Mouse (Mus musculus): ENCODE results near the gene Wdr38. TPM values are rescaled to one million over a fixed set of nuclear protein-coding genes. Genes with fewer than 3 reads are reported as not detected.
"Not testable (repeated sequence)": the region's sequence is repeated elsewhere in the genome, so short reads cannot be mapped to it uniquely, and the experiment has no call there.

Gene Wdr38
- total and polyA plus RNA-seq, 2 experiments from 2014 or later: 0.71 to 0.72 TPM

DNA sequence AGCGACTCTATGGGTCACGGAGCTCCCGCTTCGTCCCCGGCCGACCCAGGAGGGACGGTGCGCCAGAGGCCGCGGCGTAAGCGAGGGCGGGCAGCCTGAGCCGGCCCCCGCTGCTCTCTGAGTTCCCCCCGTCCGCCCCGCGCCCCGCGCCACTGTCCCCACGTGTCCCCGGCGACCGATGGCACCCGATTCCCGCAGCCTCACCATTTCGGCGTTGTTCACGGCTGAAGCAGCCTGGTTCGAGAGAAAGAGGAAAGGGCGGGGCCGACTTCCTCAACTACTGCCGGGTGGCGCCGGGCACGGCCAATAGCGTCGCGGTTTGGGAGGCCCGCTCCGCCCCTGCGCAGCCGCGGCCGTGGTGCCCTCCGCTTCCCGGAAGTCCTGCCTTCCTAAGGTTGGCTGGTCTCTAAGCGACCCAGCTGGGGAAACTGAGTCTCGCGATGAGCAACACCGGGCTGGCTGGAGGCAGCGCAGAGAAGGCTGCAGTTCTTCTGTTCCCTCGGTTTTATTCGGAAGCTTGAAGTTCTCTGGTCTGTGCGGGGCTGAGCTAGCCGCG, 7.7 kb downstream of the Wdr38 start, which contains the start of gene Arpc5l:
Gene Arpc5l, plus strand, starts transcription at position 469 of the 556 bp plus-strand sequence.
- H3K4me2 ChIP-seq (ENCODE audit: low read depth, low read length, poor library complexity, severe bottlenecking): peak within 1 kb of the TSS; percentile 69
- WGBS: under 1% methylated on average over 58 of the region's 58 CpGs
- H3K9me3 ChIP-seq (ENCODE audit: low read length): no peaks in the 10 kb centered on the region
- TF ChIP-seq CTCF (IDR thresholded peaks at IDR 0.05): no peak
- H3K27ac ChIP-seq (ENCODE audit: low read depth, low read length): peak within 1 kb of the TSS; percentile 87
- H3K36me3 ChIP-seq (ENCODE audit: insufficient read depth, low read length): peaks cover 21% of the 10 kb centered on the region
- peaks cover 15% of the 10 kb centered on the region for H3K4me1 ChIP-seq (ENCODE audit: insufficient read depth, low read length)
- H3K4me3 ChIP-seq (ENCODE audit: low read depth, low read length): peak within 1 kb of the TSS; percentile 56
- DNase-seq (ENCODE audit: low spot score) (peak; percentile 96), ATAC-seq (ENCODE audit: low FRiP score) (peak; percentile 87)
- no peaks in the 10 kb centered on the region for H3K27me3 ChIP-seq (ENCODE audit: insufficient read depth, low read length)
- peak within 1 kb of the TSS; percentile 59 for H3K9ac ChIP-seq (replicated peaks; ENCODE audit: low read length, poor library complexity, severe bottlenecking)

- ATAC-seq (ENCODE audit: low FRiP score) (no peak), DNase-seq (ENCODE audit: low spot score) (no peak)
- no peaks in the 10 kb centered on the region for H3K9me3 ChIP-seq (ENCODE audit: low read length)
- peak; percentile 54 for TF ChIP-seq CTCF (IDR thresholded peaks at IDR 0.05)
- H3K9ac ChIP-seq (replicated peaks; ENCODE audit: low read length, poor library complexity, severe bottlenecking): peak within 1 kb of the TSS; percentile 59
- H3K27ac ChIP-seq (ENCODE audit: low read depth, low read length): peak within 1 kb of the TSS; percentile 87
- peaks cover 14% of the 10 kb centered on the region for H3K36me3 ChIP-seq (ENCODE audit: insufficient read depth, low read length)
- H3K4me3 ChIP-seq (ENCODE audit: low read depth, low read length): peak within 1 kb of the TSS; percentile 56
- H3K27me3 ChIP-seq (ENCODE audit: insufficient read depth, low read length): no peaks in the 10 kb centered on the region
- peaks cover 15% of the 10 kb centered on the region for H3K4me1 ChIP-seq (ENCODE audit: insufficient read depth, low read length)
- 14% methylated on average over 15 of the region's 15 CpGs for WGBS
- H3K4me2 ChIP-seq (ENCODE audit: low read depth, low read length, poor library complexity, severe bottlenecking): peak within 1 kb of the TSS; percentile 69
Observed at GRCm38 (mm10) chr2:39005574-39006079, 8.4 kb downstream of the Wdr38 start, which contains the start of gene Rpl35. TSS of gene Rpl35 (minus strand) at chr2:39005624.

DNA sequence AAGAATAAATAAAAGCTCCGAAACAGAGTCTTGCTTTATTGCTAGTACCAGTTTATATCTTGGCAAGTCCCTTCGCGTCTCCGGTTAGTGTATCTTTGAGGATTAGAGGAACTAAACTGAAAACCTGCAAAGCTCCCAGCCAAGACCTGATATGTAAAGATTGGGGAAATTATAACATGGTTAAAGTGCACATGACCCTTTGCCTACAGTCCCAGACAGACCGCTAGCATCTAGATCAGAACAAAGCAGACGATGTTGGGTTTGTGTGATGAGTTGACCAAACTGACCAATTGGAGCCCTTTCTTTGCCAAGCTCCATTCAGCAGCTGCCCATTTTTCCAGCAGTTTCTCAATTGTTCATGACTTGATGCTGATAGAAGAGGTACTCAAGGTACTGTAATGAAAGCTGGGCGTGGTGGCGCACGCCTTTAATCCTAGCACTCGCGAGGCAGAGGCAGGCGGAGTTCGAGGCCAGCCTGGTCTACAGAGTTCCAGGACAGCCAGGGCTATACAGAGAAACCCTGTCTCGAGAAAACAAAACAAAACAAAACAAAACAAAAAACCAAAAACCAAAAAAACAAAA, 9.0 kb downstream of the Wdr38 start:
- H3K9ac ChIP-seq (replicated peaks; ENCODE audit: low read length, poor library complexity, severe bottlenecking): no peak overlapping the region
- no peaks in the 10 kb centered on the region for H3K9me3 ChIP-seq (ENCODE audit: low read length)
- WGBS: 92% methylated on average over 14 of the region's 14 CpGs
- peaks cover 8% of the 10 kb centered on the region for H3K36me3 ChIP-seq (ENCODE audit: insufficient read depth, low read length)
- peak overlapping the region; percentile 69 for H3K4me2 ChIP-seq (ENCODE audit: low read depth, low read length, poor library complexity, severe bottlenecking)
- no peak for TF ChIP-seq CTCF (IDR thresholded peaks at IDR 0.05)
- H3K27me3 ChIP-seq (ENCODE audit: insufficient read depth, low read length): no peaks in the 10 kb centered on the region
- H3K4me3 ChIP-seq (ENCODE audit: low read depth, low read length): peak overlapping the region; percentile 56
- no peak for ATAC-seq (ENCODE audit: low FRiP score)
- H3K27ac ChIP-seq (ENCODE audit: low read depth, low read length): no peak overlapping the region
- DNase-seq (ENCODE audit: low spot score): no peak
- H3K4me1 ChIP-seq (ENCODE audit: insufficient read depth, low read length): peaks cover 15% of the 10 kb centered on the region

- Histone ChIP-seq H3K4me2 (ENCODE audit: low read depth, low read length, poor library complexity, severe bottlenecking) (peak overlapping the region; percentile 91), H3K4me3 (ENCODE audit: low read depth, low read length) (peak overlapping the region; percentile 76), H3K36me3 (ENCODE audit: insufficient read depth, low read length) (peaks cover 2% of the 10 kb centered on the region; the same call in 1 of the 2 replicates), H3K4me1 (ENCODE audit: insufficient read depth, low read length) (peaks cover 15% of the 10 kb centered on the region), H3K9ac (replicated peaks; ENCODE audit: low read length, poor library complexity, severe bottlenecking) (peak overlapping the region; percentile 91), H3K27me3 (ENCODE audit: insufficient read depth, low read length) (no peaks in the 10 kb centered on the region), H3K9me3 (ENCODE audit: low read length) (no peaks in the 10 kb centered on the region), H3K27ac (ENCODE audit: low read depth, low read length) (peak overlapping the region; percentile 91)
- ATAC-seq (ENCODE audit: low FRiP score): peak; percentile 89
- WGBS: 0% methylated on average over 36 of the region's 44 CpGs
- DNase-seq (ENCODE audit: low spot score): peak; percentile 95
- TF ChIP-seq CTCF (IDR thresholded peaks at IDR 0.05): 0 out of 2 replicates have a peak, but pooled peaks have one; percentile 16
Observed at GRCm38 (mm10) chr2:39007865-39008264, 10.6 kb downstream of the Wdr38 start.

- H3K9ac ChIP-seq (replicated peaks; ENCODE audit: low read length, poor library complexity, severe bottlenecking): peak overlapping the region; percentile 91
- peaks cover 5% of the 10 kb centered on the region; the same call in 1 of the 2 replicates for H3K36me3 ChIP-seq (ENCODE audit: insufficient read depth, low read length)
- peak; percentile 47 for ATAC-seq (ENCODE audit: low FRiP score)
- peak; percentile 15 for DNase-seq (ENCODE audit: low spot score)
- H3K4me1 ChIP-seq (ENCODE audit: insufficient read depth, low read length): peaks cover 15% of the 10 kb centered on the region
- no peaks in the 10 kb centered on the region for H3K27me3 ChIP-seq (ENCODE audit: insufficient read depth, low read length)
- H3K9me3 ChIP-seq (ENCODE audit: low read length): no peaks in the 10 kb centered on the region
- TF ChIP-seq CTCF (IDR thresholded peaks at IDR 0.05): no peak
- peak overlapping the region; percentile 91 for H3K27ac ChIP-seq (ENCODE audit: low read depth, low read length)
- H3K4me3 ChIP-seq (ENCODE audit: low read depth, low read length): peak overlapping the region; percentile 76
- H3K4me2 ChIP-seq (ENCODE audit: low read depth, low read length, poor library complexity, severe bottlenecking): peak overlapping the region; percentile 91
- WGBS: 1% methylated on average over 25 of the region's 25 CpGs
Observed at GRCm38 (mm10) chr2:39008350-39008851, 11.1 kb downstream of the Wdr38 start.

- Histone ChIP-seq H3K27me3 (ENCODE audit: insufficient read depth, low read length) (no peaks in the 10 kb centered on the region), H3K27ac (ENCODE audit: low read depth, low read length) (peak overlapping the region; percentile 91), H3K4me1 (ENCODE audit: insufficient read depth, low read length) (peaks cover 15% of the 10 kb centered on the region), H3K4me3 (ENCODE audit: low read depth, low read length) (peak overlapping the region; percentile 76), H3K36me3 (ENCODE audit: insufficient read depth, low read length) (peaks cover 10% of the 10 kb centered on the region; the same call in 1 of the 2 replicates), H3K4me2 (ENCODE audit: low read depth, low read length, poor library complexity, severe bottlenecking) (peak overlapping the region; percentile 91), H3K9me3 (ENCODE audit: low read length) (no peaks in the 10 kb centered on the region), H3K9ac (replicated peaks; ENCODE audit: low read length, poor library complexity, severe bottlenecking) (peak overlapping the region; percentile 91)
- DNase-seq (ENCODE audit: low spot score) (no peak), ATAC-seq (ENCODE audit: low FRiP score) (no peak)
- TF ChIP-seq CTCF (IDR thresholded peaks at IDR 0.05): no peak
- 38% methylated on average over 3 of the region's 3 CpGs for WGBS
Observed at GRCm38 (mm10) chr2:39008954-39009365, 11.7 kb downstream of the Wdr38 start.

DNA sequence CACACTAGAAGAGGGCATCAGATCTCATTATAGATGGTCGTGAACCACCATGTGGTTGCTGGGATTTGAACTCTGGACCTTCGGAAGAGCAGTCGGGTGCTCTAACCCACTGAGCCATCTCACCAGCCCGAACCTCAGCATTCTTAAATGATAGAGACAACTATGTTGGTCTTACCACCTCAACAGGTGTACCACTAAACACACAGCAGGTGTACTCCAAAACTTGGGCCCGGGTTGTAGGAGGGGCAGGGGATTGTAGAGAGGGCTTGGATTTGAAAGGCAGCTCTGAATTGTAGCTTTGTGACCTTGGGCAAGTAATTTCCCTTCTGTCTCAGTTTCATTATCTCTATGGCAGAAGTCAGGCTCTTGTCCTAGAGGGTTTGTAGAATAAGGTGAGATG, 12.9 kb downstream of the Wdr38 start:
- DNase-seq (ENCODE audit: low spot score); ATAC-seq (ENCODE audit: low FRiP score); H3K27ac ChIP-seq (ENCODE audit: low read depth, low read length); H3K27me3 ChIP-seq (ENCODE audit: insufficient read depth, low read length); H3K9ac ChIP-seq (replicated peaks; ENCODE audit: low read length, poor library complexity, severe bottlenecking); H3K4me3 ChIP-seq (ENCODE audit: low read depth, low read length); H3K9me3 ChIP-seq (ENCODE audit: low read length); H3K4me2 ChIP-seq (ENCODE audit: low read depth, low read length, poor library complexity, severe bottlenecking): not testable (repeated sequence)
- 92% methylated on average over 5 of the region's 5 CpGs for WGBS
- peaks cover 21% of the 10 kb centered on the region for H3K36me3 ChIP-seq (ENCODE audit: insufficient read depth, low read length)
- H3K4me1 ChIP-seq (ENCODE audit: insufficient read depth, low read length): peaks cover 15% of the 10 kb centered on the region

All from midbrain, postnatal 0 days (tissue).